Comparison of ENCODE assay signal across 26 mouse cellular contexts in genomic region chr5:32151244-32151643, GRCm38 (mm10). TPM values are rescaled to one million over a fixed set of nuclear protein-coding genes. Genes with fewer than 3 reads are reported as not detected.
DNase-seq lines count a peak whose midpoint lies in the region; ATAC-seq and TF ChIP-seq lines count a peak whose summit lies in the region.
"Had no signal": no experiment of that assay in that cellular context is flagged by ENCODE, and none has a peak within 500 bp of the region (broad histone marks: within the 10 kb centered on the region; RNA-seq: fewer than 3 reads in every experiment).

No protein-coding gene starts in this region.

- no peaks in the 10 kb centered on the region for H3K27me3 ChIP-seq in stomach, embryonic 16.5 days (ENCODE audit: control insufficient read depth, insufficient read depth, low read length)
- H3K27me3 ChIP-seq in stomach, postnatal 0 days (ENCODE audit: control insufficient read depth, insufficient read depth, low read length): no peaks in the 10 kb centered on the region
- H3K27me3 ChIP-seq: embryonic facial prominence, embryonic 15.5 days; forebrain, embryonic 12.5 days; heart, embryonic 13.5 days had no signal

- H3K4me2 ChIP-seq in stomach, embryonic 16.5 days (ENCODE audit: low read depth, low read length): no peak overlapping the region
- no peak overlapping the region for H3K4me2 ChIP-seq in stomach, postnatal 0 days (replicated peaks; ENCODE audit: low read depth)
- H3K4me2 ChIP-seq: embryonic facial prominence, embryonic 12.5 days; embryonic facial prominence, embryonic 15.5 days; forebrain, embryonic 12.5 days; heart, embryonic 13.5 days; hindbrain, embryonic 14.5 days had no signal

- intact Hi-C loops in heart, postnatal 25 days (cut with DNase I): no loop called here

- no peak overlapping the region for H3K4me3 ChIP-seq in stomach, embryonic 16.5 days (replicated peaks; ENCODE audit: low read length)
- H3K4me3 ChIP-seq in stomach, postnatal 0 days (ENCODE audit: low read depth, low read length): no peak overlapping the region
- H3K4me3 ChIP-seq: embryonic facial prominence, embryonic 12.5 days; embryonic facial prominence, embryonic 15.5 days; forebrain, embryonic 12.5 days; heart, adult 2 months; heart, embryonic 10.5 days; heart, embryonic 13.5 days had no signal

- H3K27ac ChIP-seq in stomach, embryonic 16.5 days (ENCODE audit: low read length): peak overlapping the region; percentile 17; the same call in 1 of the 2 replicates
- H3K27ac ChIP-seq in stomach, postnatal 0 days (replicated peaks): no peak overlapping the region
- H3K27ac ChIP-seq: embryonic facial prominence, embryonic 12.5 days; embryonic facial prominence, embryonic 15.5 days; forebrain, embryonic 12.5 days; heart, adult 2 months; heart, embryonic 10.5 days; heart, embryonic 13.5 days; hindbrain, embryonic 14.5 days; hindbrain, postnatal 0 days had no signal

- no peak overlapping the region for H3K9ac ChIP-seq in stomach, embryonic 16.5 days (ENCODE audit: low read length)
- no peak overlapping the region for H3K9ac ChIP-seq in stomach, postnatal 0 days (ENCODE audit: low read length)
- H3K9ac ChIP-seq: embryonic facial prominence, embryonic 12.5 days; embryonic facial prominence, embryonic 15.5 days; forebrain, embryonic 12.5 days; heart, embryonic 13.5 days; hindbrain, embryonic 14.5 days had no signal

- ATAC-seq in stomach, embryonic 16.5 days (ENCODE audit: insufficient read depth, low FRiP score): no peak
- ATAC-seq in stomach, postnatal 0 days (ENCODE audit: low FRiP score, low TSS enrichment): no peak
- ATAC-seq: CD4-positive, CD25-positive, alpha-beta regulatory T cell, adult 4 months; forebrain, embryonic 16.5 days; hindbrain, postnatal 0 days; inflammation-experienced regulatory T-cells, adult 6 months; intestine, embryonic 16.5 days had no signal

- H3K9me3 ChIP-seq in stomach, embryonic 16.5 days (replicated peaks; ENCODE audit: control insufficient read depth, low read length): no peaks in the 10 kb centered on the region
- no peaks in the 10 kb centered on the region for H3K9me3 ChIP-seq in stomach, postnatal 0 days (ENCODE audit: control insufficient read depth, low read length)
- H3K9me3 ChIP-seq: embryonic facial prominence, embryonic 12.5 days; embryonic facial prominence, embryonic 15.5 days; forebrain, embryonic 12.5 days; heart, embryonic 10.5 days; heart, embryonic 13.5 days had no signal

- WGBS in stomach, embryonic 16.5 days: 61% methylated on average over 4 of the region's 4 CpGs
- WGBS in stomach, postnatal 0 days: 61% methylated on average over 4 of the region's 4 CpGs

- TF ChIP-seq CTCF in stomach, postnatal 0 days (IDR thresholded peaks at IDR 0.05; ENCODE audit: low read depth): no peak

- peak; percentile 5 for DNase-seq in adrenal gland, postnatal 10 days
- DNase-seq in adrenal gland, adult 8-10 months: no peak
- DNase-seq in heart, adult 11 months: peak; percentile 78
- DNase-seq in heart, postnatal 25 days (ENCODE audit: low spot score): no peak
- no peak for DNase-seq in stomach, postnatal 0 days (ENCODE audit: low spot score)
- DNase-seq: adrenal gland, postnatal 36 days; cerebellum, adult 11 months; cerebellum, adult 2 months; cerebellum, adult 9-11 months; cerebellum, postnatal 25 days; gastrocnemius, postnatal 14 days; heart, adult 2 months; heart, postnatal 14 days; kidney, adult 18-20 months had no signal

- H3K4me1 ChIP-seq in stomach, embryonic 16.5 days (ENCODE audit: control insufficient read depth, insufficient read depth, low read length): peaks cover 4% of the 10 kb centered on the region; the same call in 1 of the 2 replicates
- no peaks in the 10 kb centered on the region for H3K4me1 ChIP-seq in stomach, postnatal 0 days (replicated peaks; ENCODE audit: control insufficient read depth, insufficient read depth)

- no peak for TF ChIP-seq EP300 in stomach, postnatal 0 days (optimal IDR thresholded peaks at IDR 0.05)

- H3K36me3 ChIP-seq in stomach, embryonic 16.5 days (ENCODE audit: control insufficient read depth, insufficient read depth, low read length): peaks cover 34% of the 10 kb centered on the region
- H3K36me3 ChIP-seq in stomach, postnatal 0 days (ENCODE audit: control insufficient read depth, insufficient read depth, low read length): peaks cover 86% of the 10 kb centered on the region
- H3K36me3 ChIP-seq: forebrain, embryonic 12.5 days had no signal

RNA-seq across cellular contexts. Expression of gene Fosl2, which starts 15.6 kb away (rescaled TPM):
- 100 to 1,000 TPM; 167 to 194 TPM for total RNA-seq in adrenal gland, postnatal 10 days (2021)
- 100 to 1,000 TPM; 305 to 438 (median 384) TPM for total RNA-seq in adrenal gland, adult 8-10 months (2022)
- 10 to 100 TPM; 19.8 to 24.4 TPM for total RNA-seq in heart, postnatal 25 days (2021)
- polyA plus RNA-seq in stomach, embryonic 16.5 days (2015; fragmentation: Nextera tagmentation; extraction: Ambion mirVana): 13.3 and 14.3 TPM in 2 replicates
- 10.5 and 11.7 TPM in 2 replicates for polyA plus RNA-seq in stomach, postnatal 0 days (2015; fragmentation: Nextera tagmentation; extraction: Ambion mirVana)

Comparison
In these comparisons a context has a peak if more than half of its experiments do, and no peak if none do; other contexts are left out.
1. DNase-seq: peak in adrenal gland, postnatal 10 days (single experiment) and heart, adult 11 months (single experiment); none in adrenal gland, adult 8-10 months (single experiment), heart, postnatal 25 days (single experiment) and stomach, postnatal 0 days (single experiment).
2. RNA of gene Fosl2, which starts 15.6 kb away (total RNA-seq): 305 to 438 TPM in adrenal gland, adult 8-10 months and 167 to 194 TPM in adrenal gland, postnatal 10 days; 19.8 to 24.4 TPM in heart, postnatal 25 days; every median in the first group is over 4 times any median in the second.